Mouse (Mus musculus) lung, embryonic 14.5 days (tissue): ENCODE measurements around the gene Usp24. TPM values are rescaled to one million over a fixed set of nuclear protein-coding genes. Genes with fewer than 3 reads are reported as not detected.

ENCODE experiments used
- ATAC-seq: fragments of 200-750 bp; cut with Nextera tagmentation; 2 replicates; pipeline ENCODE4 v1.8.0; 2017; ENCODE audit warnings: mild to moderate bottlenecking, moderate TSS enrichment, moderate library complexity; ENCODE audit not compliant: insufficient read depth
- DNase-seq: peaks from one replicate; pipeline ENCODE4 v3.0.0-alpha.2; 2015
- H3K27ac ChIP-seq: fragments of 300-500 bp; sonication (generic); 2 replicates; pipeline ENCODE4 v1.5.1; 2014; ENCODE audit warnings: low read depth, mild to moderate bottlenecking, moderate library complexity
- H3K27me3 ChIP-seq: fragments of 300-500 bp; sonication (generic); 2 replicates; pipeline ENCODE4 v1.6.1; 2014; ENCODE audit warnings: low read length, control low read depth; ENCODE audit not compliant: insufficient read depth
- H3K36me3 ChIP-seq: fragments of 300-500 bp; sonication (generic); 2 replicates; pipeline ENCODE4 v1.6.1; 2014; ENCODE audit warnings: control low read depth; ENCODE audit not compliant: insufficient read depth
- H3K4me1 ChIP-seq: fragments of 300-500 bp; sonication (generic); 2 replicates; pipeline ENCODE4 v1.6.1; 2014; ENCODE audit warnings: antibody characterized with exemption, control low read depth; ENCODE audit not compliant: insufficient read depth
- H3K4me2 ChIP-seq: fragments of 300-500 bp; sonication (generic); 2 replicates; pipeline ENCODE4 v1.6.1; 2014; ENCODE audit warnings: mild to moderate bottlenecking
- H3K4me3 ChIP-seq: fragments of 300-500 bp; sonication (generic); 2 replicates; pipeline ENCODE4 v1.5.1; 2014; ENCODE audit warnings: low read depth, low read length
- H3K9ac ChIP-seq: fragments of 300-500 bp; sonication (generic); 2 replicates; pipeline ENCODE4 v1.6.1; 2014
- H3K9me3 ChIP-seq: fragments of 300-500 bp; sonication (generic); 2 replicates; pipeline ENCODE4 v1.6.1; 2016; ENCODE audit warnings: low read depth, low read length, control low read depth
- CTCF ChIP-seq: IDR thresholded peaks from 2 replicates; pipeline ENCODE4 v1.5.1; 2016; ENCODE audit warnings: antibody characterized with exemption, low read depth
- WGBS: fragments of 180-500 bp; shearing (Covaris S2); extraction: QIAGEN DNeasy Blood & Tissue Kit; methylation state at CpG from one replicate; pipeline ENCODE4 v1.1.7; 2014; 5-methylcytosine and 5-hydroxymethylcytosine counted together
- polyA plus RNA-seq: library from polyadenylated mRNA; unstranded; fragments of >200 nt; fragmentation: Nextera tagmentation; extraction: Ambion mirVana; gene quantifications from 2 replicates; pipeline ENCODE4 v1.2.1, GENCODE M21; 2014

The Usp24 gene
- polyA plus RNA-seq, 1 experiment from 2014 or later = 12.6 TPM

GRCm38 (mm10) chr4:106378839-106379572 is 63.0 kb downstream of the Usp24 start:
- Histone ChIP-seq H3K36me3 (peaks cover 75% of the 10 kb centered on the region), H3K9me3 (no peaks in the 10 kb centered on the region), H3K4me1 (no peaks in the 10 kb centered on the region), H3K4me2 (no peak overlapping the region), H3K9ac (no peak overlapping the region), H3K4me3 (no peak overlapping the region), H3K27ac (no peak overlapping the region), H3K27me3 (no peaks in the 10 kb centered on the region)
- DNase-seq (peak; percentile 36), ATAC-seq (no peak)
- TF ChIP-seq CTCF = no peak
- 60% methylated on average over 14 of the region's 14 CpGs for WGBS

- no peak overlapping the region for H3K9ac ChIP-seq
- no peak for DNase-seq
- H3K36me3 ChIP-seq = peaks cover 77% of the 10 kb centered on the region
- H3K27ac ChIP-seq = no peak overlapping the region
- ATAC-seq = no peak
- H3K4me3 ChIP-seq = no peak overlapping the region
- H3K9me3 ChIP-seq = no peaks in the 10 kb centered on the region
- no peak for TF ChIP-seq CTCF
- H3K27me3 ChIP-seq = no peaks in the 10 kb centered on the region
- H3K4me2 ChIP-seq = no peak overlapping the region
- 73% methylated on average over 5 of the region's 5 CpGs for WGBS
- H3K4me1 ChIP-seq = no peaks in the 10 kb centered on the region
Measured at GRCm38 (mm10) chr4:106381131-106381530, 65.1 kb downstream of the Usp24 start.

- no peaks in the 10 kb centered on the region for H3K9me3 ChIP-seq
- H3K36me3 ChIP-seq = peaks cover 74% of the 10 kb centered on the region
- no peak for ATAC-seq
- no peaks in the 10 kb centered on the region for H3K4me1 ChIP-seq
- no peak overlapping the region for H3K9ac ChIP-seq
- DNase-seq = peak; percentile 27
- no peak overlapping the region for H3K27ac ChIP-seq
- H3K4me2 ChIP-seq = no peak overlapping the region
- H3K27me3 ChIP-seq = no peaks in the 10 kb centered on the region
- WGBS = 77% methylated on average over 3 of the region's 3 CpGs
- TF ChIP-seq CTCF = no peak
- no peak overlapping the region for H3K4me3 ChIP-seq
Measured at GRCm38 (mm10) chr4:106389908-106390307, 73.9 kb downstream of the Usp24 start.

GRCm38 (mm10) chr4:106409621-106410020 is 93.6 kb downstream of the Usp24 start:
- H3K36me3 ChIP-seq = peaks cover 85% of the 10 kb centered on the region
- H3K4me1 ChIP-seq = no peaks in the 10 kb centered on the region
- H3K4me2 ChIP-seq = no peak overlapping the region
- TF ChIP-seq CTCF = no peak
- WGBS = 90% methylated on average over 14 of the region's 14 CpGs
- H3K4me3 ChIP-seq = no peak overlapping the region
- H3K9ac ChIP-seq = no peak overlapping the region
- DNase-seq (no peak), ATAC-seq (no peak)
- H3K9me3 ChIP-seq = no peaks in the 10 kb centered on the region
- no peak overlapping the region for H3K27ac ChIP-seq
- H3K27me3 ChIP-seq = no peaks in the 10 kb centered on the region

GRCm38 (mm10) chr4:106419256-106419655 is 103.2 kb downstream of the Usp24 start:
- Histone ChIP-seq H3K9me3 (no peaks in the 10 kb centered on the region), H3K4me3 (no peak overlapping the region), H3K36me3 (peaks cover 71% of the 10 kb centered on the region), H3K4me2 (no peak overlapping the region), H3K9ac (no peak overlapping the region), H3K27me3 (no peaks in the 10 kb centered on the region), H3K27ac (no peak overlapping the region), H3K4me1 (no peaks in the 10 kb centered on the region)
- WGBS = 81% methylated on average over 3 of the region's 3 CpGs
- ATAC-seq = no peak
- no peak for TF ChIP-seq CTCF
- no peak for DNase-seq

GRCm38 (mm10) chr4:106419791-106420190 is 103.8 kb downstream of the Usp24 start:
- H3K36me3 ChIP-seq = peaks cover 72% of the 10 kb centered on the region
- ATAC-seq = no peak

GRCm38 (mm10) chr4:106422597-106422996 is 106.6 kb downstream of the Usp24 start:
- H3K36me3 ChIP-seq = peaks cover 71% of the 10 kb centered on the region
- no peak overlapping the region for H3K27ac ChIP-seq
- no peaks in the 10 kb centered on the region for H3K4me1 ChIP-seq
- H3K4me3 ChIP-seq = no peak overlapping the region
- 88% methylated on average over 3 of the region's 3 CpGs for WGBS
- no peak overlapping the region for H3K4me2 ChIP-seq
- H3K27me3 ChIP-seq = no peaks in the 10 kb centered on the region
- ATAC-seq (no peak), DNase-seq (no peak)
- no peak for TF ChIP-seq CTCF
- H3K9ac ChIP-seq = no peak overlapping the region
- no peaks in the 10 kb centered on the region for H3K9me3 ChIP-seq

More at GRCm38 (mm10) chr4:106419791-106420190, 103.8 kb downstream of the Usp24 start:
- no peak overlapping the region for H3K4me2 ChIP-seq
- H3K9me3 ChIP-seq = no peaks in the 10 kb centered on the region
- H3K27ac ChIP-seq = no peak overlapping the region
- no peak overlapping the region for H3K9ac ChIP-seq
- H3K4me3 ChIP-seq = no peak overlapping the region
- H3K4me1 ChIP-seq = no peaks in the 10 kb centered on the region
- no peak for TF ChIP-seq CTCF
- WGBS = 79% methylated on average over 6 of the region's 6 CpGs
- H3K27me3 ChIP-seq = no peaks in the 10 kb centered on the region
- no peak for DNase-seq
